ENCODE assay signal across 22 mouse cellular contexts in genomic region chr15:85156198-85156597, GRCm38 (mm10). TPM values are rescaled to one million over a fixed set of nuclear protein-coding genes. Genes with fewer than 3 reads are reported as not detected.
"Had no signal": no experiment of that assay in that cellular context is flagged by ENCODE, and none has a peak within 500 bp of the region (broad histone marks: within the 10 kb centered on the region; RNA-seq: fewer than 3 reads in every experiment).

No protein-coding gene starts in this region.

- H3K4me1 ChIP-seq: liver, embryonic 12.5 days; liver, embryonic 15.5 days; megakaryocyte, embryonic 14.5 days; neural tube, embryonic 12.5 days had no signal

- H3K36me3 ChIP-seq: limb, embryonic 12.5 days; limb, embryonic 15.5 days; liver, embryonic 12.5 days; liver, embryonic 15.5 days; lung, embryonic 15.5 days; midbrain, embryonic 10.5 days; midbrain, embryonic 13.5 days; neural tube, embryonic 12.5 days; stomach, embryonic 15.5 days had no signal

- ATAC-seq: liver, embryonic 12.5 days; midbrain, embryonic 13.5 days; midbrain, embryonic 16.5 days had no signal

- H3K9me3 ChIP-seq: limb, embryonic 15.5 days; liver, embryonic 12.5 days; liver, embryonic 15.5 days; lung, embryonic 15.5 days; midbrain, embryonic 10.5 days; midbrain, embryonic 13.5 days; neural tube, embryonic 12.5 days; stomach, embryonic 15.5 days had no signal

- DNase-seq: kidney, adult 9 months; kidney, postnatal 14 days; kidney, postnatal 4 days; left cerebral cortex, postnatal 4 days; lung, adult 18-20 months; lung, postnatal 36 days; right cerebral cortex, postnatal 25 days; spleen, adult 18-20 months; thymus, adult 18-20 months; thymus, postnatal 36 days had no signal

- H3K27me3 ChIP-seq: limb, embryonic 12.5 days; limb, embryonic 15.5 days; liver, embryonic 15.5 days; lung, embryonic 15.5 days; neural tube, embryonic 12.5 days; stomach, embryonic 15.5 days had no signal

- H3K4me2 ChIP-seq: limb, embryonic 12.5 days; limb, embryonic 15.5 days; liver, embryonic 12.5 days; liver, embryonic 15.5 days; lung, embryonic 15.5 days; midbrain, embryonic 13.5 days; neural tube, embryonic 12.5 days; stomach, embryonic 15.5 days had no signal

- H3K4me3 ChIP-seq: limb, embryonic 12.5 days; limb, embryonic 15.5 days; liver, embryonic 12.5 days; liver, embryonic 15.5 days; lung, embryonic 15.5 days; megakaryocyte, embryonic 14.5 days; midbrain, embryonic 10.5 days; midbrain, embryonic 13.5 days; neural tube, embryonic 12.5 days; stomach, embryonic 15.5 days had no signal

- H3K9ac ChIP-seq: limb, embryonic 12.5 days; limb, embryonic 15.5 days; liver, embryonic 12.5 days; liver, embryonic 15.5 days; lung, embryonic 15.5 days; midbrain, embryonic 13.5 days; neural tube, embryonic 12.5 days; stomach, embryonic 15.5 days had no signal

- H3K27ac ChIP-seq: limb, embryonic 12.5 days; limb, embryonic 15.5 days; liver, embryonic 12.5 days; liver, embryonic 15.5 days; lung, embryonic 15.5 days; midbrain, embryonic 10.5 days; midbrain, embryonic 13.5 days; neural tube, embryonic 12.5 days; stomach, embryonic 15.5 days had no signal

RNA-seq across cellular contexts. Expression of gene Ribc2, which starts 24.3 kb away (rescaled TPM):
- total RNA-seq: neutrophil, adult 5-6 weeks had no signal
- polyA plus RNA-seq: liver, embryonic 12.5 days; liver, embryonic 15.5 days had no signal

RNA-seq across cellular contexts. Expression of gene Smc1b, which starts 24.4 kb away (rescaled TPM):
- total RNA-seq: neutrophil, adult 5-6 weeks had no signal

RNA-seq across cellular contexts. Expression of gene Fbln1, which starts 49.6 kb away (rescaled TPM):
- total RNA-seq: neutrophil, adult 5-6 weeks had no signal
